Mouse (Mus musculus) spleen, adult 2 months (tissue): ENCODE data around the gene Adm. TPM values are rescaled to one million over a fixed set of nuclear protein-coding genes. Genes with fewer than 3 reads are reported as not detected.

Source experiments
- DNase-seq, 2 experiments: peaks; one replicate each; pipeline versions ENCODE4 v3.0.0 to v3.0.0-alpha.2; 2012 to 2021; ENCODE audit warnings: low spot score in 2 of 2, low read depth in 1 of 2
- H3K27ac ChIP-seq: fragments of 200-500 bp; 2 replicates; pipeline ENCODE4 v1.5.1; 2012; ENCODE audit warnings: low read length, inconsistent platforms; ENCODE audit not compliant: insufficient read depth
- H3K27me3 ChIP-seq: fragments of 200-500 bp; 2 replicates; pipeline ENCODE4 v1.6.1; 2012; ENCODE audit warnings: mild to moderate bottlenecking, moderate library complexity, low read length, inconsistent platforms; ENCODE audit not compliant: control insufficient read depth, insufficient read depth
- H3K36me3 ChIP-seq: fragments of 200-500 bp; 2 replicates; pipeline ENCODE4 v1.6.1; 2012; ENCODE audit warnings: mild to moderate bottlenecking, low read length, inconsistent platforms; ENCODE audit not compliant: control insufficient read depth, insufficient read depth
- H3K4me1 ChIP-seq: fragments of 200-500 bp; 2 replicates; pipeline ENCODE4 v1.6.1; 2011; ENCODE audit warnings: inconsistent platforms; ENCODE audit not compliant: control insufficient read depth, insufficient read depth, insufficient read length
- H3K4me3 ChIP-seq: fragments of 200-500 bp; 2 replicates; pipeline ENCODE4 v1.5.1; 2011; ENCODE audit warnings: mild to moderate bottlenecking, inconsistent platforms; ENCODE audit not compliant: insufficient read depth, insufficient read length; ENCODE audit errors: extremely low read depth
- CTCF ChIP-seq: fragments of 200-500 bp; IDR thresholded peaks from 2 replicates; pipeline ENCODE4 v1.5.1; 2011; ENCODE audit warnings: mild to moderate bottlenecking, inconsistent platforms; ENCODE audit not compliant: insufficient read depth, insufficient read length, insufficient replicate concordance; ENCODE audit errors: extremely low read depth
- POLR2A ChIP-seq: fragments of 200-500 bp; IDR thresholded peaks from 2 replicates; pipeline ENCODE4 v1.6.1; 2011; ENCODE audit warnings: low read depth, low read length, inconsistent platforms
- WGBS: fragments of 180-500 bp; shearing (Covaris S2); methylation state at CpG from one replicate; pipeline ENCODE4 v1.1.7; 2018; 5-methylcytosine and 5-hydroxymethylcytosine counted together
- polyA plus RNA-seq: library from polyadenylated mRNA; depleted of rRNA; stranded (reverse); fragments of >200 nt; gene quantifications from 2 replicates; pipeline ENCODE4 v1.2.3, GENCODE M21; 2012

Adm gene
- polyA plus RNA-seq, 1 experiment = 3.5 TPM

- no peak for DNase-seq
- Histone ChIP-seq H3K4me3 (no peak overlapping the region), H3K27ac (no peak overlapping the region), H3K36me3 (no peaks in the 10 kb centered on the region), H3K4me1 (peaks cover 8% of the 10 kb centered on the region), H3K27me3 (peaks cover 20% of the 10 kb centered on the region)
- TF ChIP-seq POLR2A (no peak), CTCF (no peak)
- WGBS = 4% methylated on average over 9 of the region's 9 CpGs
Observed at GRCm38 (mm10) chr7:110619086-110619611, 8.3 kb upstream of the Adm start.

- DNase-seq = no peak
- Histone ChIP-seq H3K4me3 (no peak overlapping the region), H3K27me3 (peaks cover 18% of the 10 kb centered on the region), H3K36me3 (no peaks in the 10 kb centered on the region), H3K27ac (no peak overlapping the region), H3K4me1 (peaks cover 9% of the 10 kb centered on the region; the same call in 1 of the 2 replicates)
- WGBS = 56% methylated on average over 2 of the region's 2 CpGs
- TF ChIP-seq POLR2A (no peak), CTCF (no peak)
Observed at GRCm38 (mm10) chr7:110624067-110624466, 3.4 kb upstream of the Adm start.

GRCm38 (mm10) chr7:110624961-110625360 is 2.5 kb upstream of the Adm start:
- 34% methylated on average over 13 of the region's 13 CpGs for WGBS
- Histone ChIP-seq H3K36me3 (no peaks in the 10 kb centered on the region), H3K27ac (no peak overlapping the region), H3K4me3 (no peak overlapping the region), H3K4me1 (peaks cover 10% of the 10 kb centered on the region; the same call in 1 of the 2 replicates), H3K27me3 (peaks cover 21% of the 10 kb centered on the region)
- TF ChIP-seq POLR2A (no peak), CTCF (no peak)
- DNase-seq = no peak

GRCm38 (mm10) chr7:110625489-110625888 is 2.0 kb upstream of the Adm start:
- no peak for DNase-seq
- H3K4me3 ChIP-seq = peak overlapping the region; percentile 32; the same call in 1 of the 2 replicates
- no peaks in the 10 kb centered on the region for H3K36me3 ChIP-seq
- H3K4me1 ChIP-seq = peaks cover 13% of the 10 kb centered on the region
- no peak overlapping the region for H3K27ac ChIP-seq
- WGBS = 34% methylated on average over 10 of the region's 10 CpGs
- H3K27me3 ChIP-seq = peaks cover 20% of the 10 kb centered on the region
- TF ChIP-seq POLR2A (no peak), CTCF (no peak)

- peaks cover 22% of the 10 kb centered on the region for H3K27me3 ChIP-seq
- peaks cover 19% of the 10 kb centered on the region for H3K4me1 ChIP-seq
- H3K4me3 ChIP-seq = peak overlapping the region; percentile 29; the same call in 1 of the 2 replicates
- no peaks in the 10 kb centered on the region for H3K36me3 ChIP-seq
- no peak for TF ChIP-seq POLR2A
- TF ChIP-seq CTCF = no peak
- DNase-seq = no peak
- 9% methylated on average over 28 of the region's 28 CpGs for WGBS
- no peak overlapping the region for H3K27ac ChIP-seq
Observed at GRCm38 (mm10) chr7:110626186-110627098, 1.0 kb upstream of the Adm start.

- no peak overlapping the region for H3K27ac ChIP-seq
- 4% methylated on average over 12 of the region's 12 CpGs for WGBS
Observed at GRCm38 (mm10) chr7:110627099-110627482, 370 bp upstream of the Adm start.

More at GRCm38 (mm10) chr7:110627099-110627482, 370 bp upstream of the Adm start:
- H3K4me1 ChIP-seq = peaks cover 19% of the 10 kb centered on the region
- peaks cover 22% of the 10 kb centered on the region for H3K27me3 ChIP-seq
- TF ChIP-seq POLR2A = no peak
- no peak for TF ChIP-seq CTCF
- DNase-seq = no peak
- peak overlapping the region; percentile 48; the same call in 1 of the 2 replicates for H3K4me3 ChIP-seq
- no peaks in the 10 kb centered on the region for H3K36me3 ChIP-seq
